Mouse (Mus musculus): Measurements from ENCODE around the gene Gdpgp1.
A peak's percentile ranks its signal among the peaks of the same experiment; 100 is the strongest.

Gene Gdpgp1

GRCm38 (mm10) chr7:80199851-80200587 lies 32.6 kb upstream of the Gdpgp1 start:
- no peak for DNase-seq (ENCODE audit: low spot score)

- no peak for DNase-seq (ENCODE audit: low spot score)
These were observed 32.1 kb upstream of the Gdpgp1 start for GRCm38 (mm10) chr7:80200588-80200945.

GRCm38 (mm10) chr7:80200963-80201539 lies 31.6 kb upstream of the Gdpgp1 start:
- no peak for DNase-seq (ENCODE audit: low spot score)

GRCm38 (mm10) chr7:80201888-80202540 lies 30.7 kb upstream of the Gdpgp1 start:
- no peak for DNase-seq (ENCODE audit: low spot score)

- DNase-seq (ENCODE audit: low spot score): no peak
These were observed 29.7 kb upstream of the Gdpgp1 start for GRCm38 (mm10) chr7:80202961-80203360.

GRCm38 (mm10) chr7:80203638-80204096 lies 29.0 kb upstream of the Gdpgp1 start:
- DNase-seq (ENCODE audit: low spot score): no peak

GRCm38 (mm10) chr7:80204362-80204761 lies 28.3 kb upstream of the Gdpgp1 start:
- DNase-seq (ENCODE audit: low spot score): no peak

GRCm38 (mm10) chr7:80204961-80205360 lies 27.7 kb upstream of the Gdpgp1 start:
- DNase-seq (ENCODE audit: low spot score): no peak

- no peak for DNase-seq (ENCODE audit: low spot score)
These were observed 26.7 kb upstream of the Gdpgp1 start for GRCm38 (mm10) chr7:80205705-80206589.

- no peak for DNase-seq (ENCODE audit: low spot score)
These were observed 25.3 kb upstream of the Gdpgp1 start for GRCm38 (mm10) chr7:80207314-80207731.

- no peak for DNase-seq (ENCODE audit: low spot score)
These were observed 24.5 kb upstream of the Gdpgp1 start for GRCm38 (mm10) chr7:80208026-80208642.

- DNase-seq (ENCODE audit: low spot score): peak; percentile 62
These were observed 23.8 kb upstream of the Gdpgp1 start for GRCm38 (mm10) chr7:80208738-80209430.

GRCm38 (mm10) chr7:80209669-80210068 lies 23.0 kb upstream of the Gdpgp1 start:
- no peak for DNase-seq (ENCODE audit: low spot score)

GRCm38 (mm10) chr7:80210982-80211381 lies 21.7 kb upstream of the Gdpgp1 start:
- DNase-seq (ENCODE audit: low spot score): no peak

- DNase-seq (ENCODE audit: low spot score): no peak
These were observed 19.1 kb upstream of the Gdpgp1 start for GRCm38 (mm10) chr7:80213604-80214003.

GRCm38 (mm10) chr7:80214459-80214858 lies 18.2 kb upstream of the Gdpgp1 start:
- DNase-seq (ENCODE audit: low spot score): no peak

- no peak for DNase-seq (ENCODE audit: low spot score)
These were observed 17.3 kb upstream of the Gdpgp1 start for GRCm38 (mm10) chr7:80215398-80215797.

GRCm38 (mm10) chr7:80216566-80216965 lies 16.1 kb upstream of the Gdpgp1 start:
- peak; percentile 51 for DNase-seq (ENCODE audit: low spot score)

GRCm38 (mm10) chr7:80218666-80219065 lies 14.0 kb upstream of the Gdpgp1 start:
- no peak for DNase-seq (ENCODE audit: low spot score)

GRCm38 (mm10) chr7:80220237-80220797 lies 12.3 kb upstream of the Gdpgp1 start:
- DNase-seq (ENCODE audit: low spot score): no peak

Data from testis, postnatal 14 days (tissue).